Mouse (Mus musculus): Measurements from ENCODE around the gene Mia.

- TF ChIP-seq CTCF (IDR thresholded peaks at IDR 0.05; ENCODE audit: low read depth, low read length) (no peak), POLR2A (IDR thresholded peaks at IDR 0.05; ENCODE audit: borderline replicate concordance, low read depth, low read length) (no peak)
Observed at GRCm38 (mm10) chr7:27167475-27168094, 13.4 kb downstream of the Mia start.
